Mouse (Mus musculus) MEL (cell line): ENCODE data around the gene Arhgap24.

Source experiments
- CTCF ChIP-seq, 3 experiments: IDR thresholded peaks in 2 of 3; conservative IDR thresholded peaks in 1 of 3; 2 replicates each; pipeline ENCODE4 v1.5.1; 2011 to 2012; ENCODE audit warnings: low read length in 3 of 3, low read depth in 2 of 3, mild to moderate bottlenecking in 2 of 3, improper control_type of control experiment in 1 of 3, inconsistent platforms in 1 of 3, mixed read lengths in 1 of 3, moderate library complexity in 1 of 3; ENCODE audit not compliant: control insufficient read depth in 1 of 3, insufficient read depth in 1 of 3, poor library complexity in 1 of 3, severe bottlenecking in 1 of 3
- GATA1 ChIP-seq: IDR thresholded peaks from 2 replicates; pipeline ENCODE4 v1.6.1; 2011; ENCODE audit warnings: low read depth, low read length, improper control_type of control experiment

DNA sequence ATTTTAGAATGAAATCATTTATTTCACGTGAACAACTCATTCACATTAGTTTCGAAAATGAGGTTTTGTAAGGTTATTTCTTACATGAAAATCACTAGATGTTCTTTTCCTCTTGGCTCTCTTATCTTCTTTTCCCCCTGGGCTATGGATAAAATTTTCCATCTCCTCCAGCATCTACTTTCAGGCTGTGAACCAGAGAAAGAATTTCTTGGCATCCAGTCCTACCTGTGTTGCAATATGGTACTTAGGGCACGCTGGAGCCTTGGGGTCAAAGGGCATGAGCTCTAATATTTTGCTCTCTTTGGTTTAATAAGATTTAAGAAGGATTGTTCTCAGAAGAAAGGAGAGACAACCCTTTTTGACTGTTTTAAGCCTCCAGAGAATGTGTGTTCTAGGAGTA is 132.4 kb downstream of the Arhgap24 start:
- TF ChIP-seq CTCF (IDR thresholded peaks at IDR 0.05 in 2 of 3, conservative IDR thresholded peaks at IDR 0.05 in 1 of 3; ENCODE audit: control insufficient read depth in 1 of 3, insufficient read depth in 1 of 3, low read depth in 2 of 3, low read length in 3 of 3, poor library complexity in 1 of 3, severe bottlenecking in 1 of 3) (no peak), GATA1 (no peak)
